Mouse (Mus musculus): ENCODE results near the gene Tnfaip8l2. TPM values are rescaled to one million over a fixed set of nuclear protein-coding genes. Genes with fewer than 3 reads are reported as not detected.
A peak's percentile ranks its signal among the peaks of the same experiment; 100 is the strongest.
"Not testable (repeated sequence)": the region's sequence is repeated elsewhere in the genome, so short reads cannot be mapped to it uniquely, and the experiment has no call there.

Gene Tnfaip8l2
- total RNA-seq, 2 experiments from 2014 or later: 3.0 to 4.5 TPM

DNA sequence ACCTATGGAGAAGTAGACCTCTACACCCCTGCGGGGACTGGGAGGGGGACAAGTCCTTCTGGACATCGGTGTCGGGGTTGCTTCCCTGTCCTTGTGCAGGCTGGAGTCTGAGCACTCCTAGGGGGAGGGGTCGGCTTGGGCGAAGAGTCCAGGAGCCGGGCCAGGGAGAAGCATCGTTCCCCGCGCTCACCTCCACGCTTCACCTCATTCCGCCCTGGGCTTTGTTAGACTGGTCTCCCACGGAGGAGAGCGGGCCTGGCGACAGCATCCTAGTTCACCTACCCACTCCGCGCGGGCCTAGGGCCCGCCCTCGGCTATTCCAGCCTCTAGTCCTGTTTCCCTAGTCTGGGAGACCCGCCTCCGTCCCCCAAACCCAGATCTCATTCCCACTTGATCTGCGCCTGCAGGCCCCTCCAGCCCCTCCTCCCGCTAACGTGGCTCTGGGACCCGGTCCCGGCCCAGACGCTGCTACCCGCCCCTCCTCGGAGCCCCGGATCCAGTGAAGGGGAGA is 18.9 kb upstream of the Tnfaip8l2 start:
- DNase-seq (ENCODE audit: low spot score in 2 of 2): no peak

DNA sequence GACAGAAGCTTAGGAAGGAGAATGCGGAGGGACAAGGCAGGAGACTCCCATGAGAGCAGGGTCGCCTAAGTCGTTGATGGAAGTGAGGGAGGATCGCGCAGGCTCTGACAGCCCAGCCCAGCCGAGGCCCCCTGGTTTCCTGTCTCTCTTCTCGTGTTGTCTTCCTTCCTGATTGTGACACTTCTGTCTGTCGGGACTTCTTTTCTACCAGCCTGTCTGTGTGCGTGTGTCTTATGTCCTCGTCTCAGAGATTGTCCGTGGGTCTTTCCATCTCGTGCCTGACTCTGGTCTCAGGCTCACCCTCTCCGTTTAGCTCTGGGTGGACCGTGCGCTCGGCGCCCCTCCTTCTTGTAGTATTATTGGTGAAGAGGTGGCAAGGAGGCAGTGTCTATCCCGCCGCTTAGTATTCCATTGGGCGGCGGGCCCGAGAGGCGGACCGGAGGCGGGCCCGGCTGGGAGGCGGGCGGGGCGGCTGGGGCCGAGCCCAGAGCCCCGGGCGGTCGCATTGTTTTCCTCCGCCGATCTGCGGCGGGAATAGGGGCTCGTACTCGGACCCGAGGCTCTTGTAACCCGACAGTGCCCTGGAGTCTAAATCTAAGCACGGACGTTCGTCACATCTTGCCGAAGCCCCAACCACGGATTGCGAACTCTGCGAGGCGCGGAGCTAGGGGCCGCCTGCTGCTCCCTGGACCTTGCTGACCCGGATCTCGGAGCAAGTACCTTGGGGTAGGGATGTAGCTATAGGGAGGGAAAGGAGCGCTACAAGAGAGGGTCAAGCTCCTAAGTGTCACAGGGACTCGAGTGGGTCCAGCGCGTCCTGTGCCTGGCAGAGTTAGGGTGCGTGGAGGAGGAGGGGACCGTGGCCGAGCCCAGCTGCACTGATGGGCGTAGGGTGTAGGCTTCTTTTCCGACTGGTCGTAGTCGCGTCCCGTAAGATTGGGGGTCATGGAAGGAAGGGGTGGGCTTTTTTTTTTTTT is 18.1 kb upstream of the Tnfaip8l2 start, which contains the start of gene Sema6c:
Gene Sema6c, plus strand, starts transcription at position 471 of the 977 bp plus-strand sequence.
- peak; percentile 83 for DNase-seq (ENCODE audit: low spot score in 2 of 2)

GRCm38 (mm10) chr3:95159511-95159986 is 17.4 kb upstream of the Tnfaip8l2 start:
- DNase-seq (ENCODE audit: low spot score in 2 of 2): no peak

DNA sequence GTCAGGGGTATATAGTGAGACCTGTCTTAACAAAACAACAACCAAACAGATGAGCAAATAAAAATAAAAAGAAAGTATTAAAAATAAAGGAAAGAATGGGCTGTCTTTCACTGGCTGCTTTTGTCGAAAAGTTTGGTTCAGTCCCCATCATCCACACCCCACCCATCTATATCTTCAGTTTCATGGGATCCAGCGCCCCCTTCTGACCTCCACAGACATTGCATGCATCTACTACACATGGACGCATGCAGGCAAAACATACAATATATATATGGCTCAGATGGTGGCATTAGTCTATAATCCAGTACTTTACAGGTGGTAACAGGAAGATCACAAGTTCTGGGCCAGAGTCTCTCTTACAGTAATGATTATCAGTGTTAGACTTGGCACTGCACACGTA is 11.7 kb upstream of the Tnfaip8l2 start:
- DNase-seq (ENCODE audit: low spot score in 2 of 2): peak; percentile 33 to 54

DNA sequence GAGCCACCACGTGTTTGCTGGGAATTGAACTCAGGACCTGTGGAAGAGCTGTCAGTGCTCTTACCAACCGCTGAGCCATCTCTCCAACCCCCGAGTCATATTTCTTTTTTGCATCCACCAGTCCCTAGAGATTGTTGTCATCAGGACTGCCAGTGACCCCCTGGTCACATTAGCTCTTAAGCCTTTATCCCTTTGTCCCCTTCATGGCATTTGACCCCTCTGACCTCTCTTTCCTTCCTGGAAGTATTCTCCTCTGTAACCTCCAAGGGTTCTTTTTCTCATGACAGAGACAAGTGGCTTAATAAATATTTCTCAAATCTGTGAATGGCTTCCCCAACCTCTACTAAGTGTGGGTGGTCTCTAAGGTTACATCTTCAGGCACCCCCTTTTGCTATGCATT is 5.8 kb upstream of the Tnfaip8l2 start:
- DNase-seq (ENCODE audit: low spot score in 2 of 2): no peak

DNA sequence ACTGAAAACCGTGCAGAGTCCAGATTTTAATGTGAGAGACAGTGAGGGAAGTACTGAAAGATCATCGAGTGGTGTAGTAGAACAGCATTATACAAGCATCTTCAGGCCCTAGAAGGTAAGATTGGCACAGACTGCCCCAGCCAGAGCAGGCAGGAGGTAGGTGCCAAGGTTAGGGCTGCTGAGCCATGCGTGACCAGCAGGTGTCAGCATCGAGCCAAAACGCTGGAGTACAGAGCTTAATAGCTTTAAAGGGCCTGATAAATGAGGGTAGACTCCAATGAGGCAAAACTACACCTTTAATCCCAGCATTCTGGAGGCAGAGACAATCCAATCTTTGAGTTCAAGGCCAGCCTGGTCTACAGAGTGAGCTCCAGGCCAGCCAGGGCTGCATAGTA is 454 bp upstream of the Tnfaip8l2 start:
- DNase-seq (ENCODE audit: low spot score in 2 of 2): peak; percentile 88 to 90

DNA sequence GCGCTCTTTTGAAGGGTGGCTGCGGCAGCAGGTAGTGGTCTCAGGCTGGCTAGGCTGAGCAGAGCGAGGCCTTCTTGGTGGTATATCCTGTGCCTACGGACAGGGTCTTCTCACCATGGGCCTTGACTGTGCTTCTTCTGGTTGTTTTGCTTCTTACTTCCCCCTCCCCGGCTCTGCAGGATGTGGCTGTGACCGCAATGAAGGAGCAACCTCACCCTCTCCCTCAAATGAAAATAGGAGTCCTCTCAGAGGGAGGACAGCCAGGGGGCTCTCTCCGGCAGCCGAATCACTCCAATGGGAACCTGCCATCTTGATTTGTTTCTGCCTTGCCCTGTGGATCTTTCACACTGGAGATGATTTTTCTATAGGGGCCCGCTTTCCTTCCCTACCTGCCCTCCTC is 686 bp downstream of the Tnfaip8l2 start:
- no peak for DNase-seq (ENCODE audit: low spot score in 2 of 2)

- no peak for DNase-seq (ENCODE audit: low spot score in 2 of 2)
These were observed 1.4 kb downstream of the Tnfaip8l2 start for GRCm38 (mm10) chr3:95140795-95141194.

DNA sequence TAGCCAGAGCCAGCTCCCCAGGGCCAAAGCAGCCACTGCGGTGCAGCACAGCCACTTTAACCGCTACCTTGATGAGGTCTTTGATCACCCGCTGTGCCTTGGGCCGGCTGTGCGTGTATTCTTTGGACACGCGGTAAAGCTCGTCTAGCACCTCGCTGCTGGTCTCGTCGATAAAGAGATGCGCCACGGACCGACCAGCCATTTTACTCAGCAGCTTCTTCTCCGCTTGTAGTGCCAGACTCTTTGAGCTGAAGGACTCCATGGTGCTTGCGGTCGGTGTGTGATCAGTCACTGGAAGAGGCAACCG is 1.9 kb downstream of the Tnfaip8l2 start:
- no peak for DNase-seq (ENCODE audit: low spot score in 2 of 2)

GRCm38 (mm10) chr3:95139586-95140288 is 2.4 kb downstream of the Tnfaip8l2 start:
- no peak for DNase-seq (ENCODE audit: low spot score in 2 of 2)

GRCm38 (mm10) chr3:95136336-95136735 is 5.8 kb downstream of the Tnfaip8l2 start:
- no peak for DNase-seq (ENCODE audit: low spot score in 2 of 2)

DNA sequence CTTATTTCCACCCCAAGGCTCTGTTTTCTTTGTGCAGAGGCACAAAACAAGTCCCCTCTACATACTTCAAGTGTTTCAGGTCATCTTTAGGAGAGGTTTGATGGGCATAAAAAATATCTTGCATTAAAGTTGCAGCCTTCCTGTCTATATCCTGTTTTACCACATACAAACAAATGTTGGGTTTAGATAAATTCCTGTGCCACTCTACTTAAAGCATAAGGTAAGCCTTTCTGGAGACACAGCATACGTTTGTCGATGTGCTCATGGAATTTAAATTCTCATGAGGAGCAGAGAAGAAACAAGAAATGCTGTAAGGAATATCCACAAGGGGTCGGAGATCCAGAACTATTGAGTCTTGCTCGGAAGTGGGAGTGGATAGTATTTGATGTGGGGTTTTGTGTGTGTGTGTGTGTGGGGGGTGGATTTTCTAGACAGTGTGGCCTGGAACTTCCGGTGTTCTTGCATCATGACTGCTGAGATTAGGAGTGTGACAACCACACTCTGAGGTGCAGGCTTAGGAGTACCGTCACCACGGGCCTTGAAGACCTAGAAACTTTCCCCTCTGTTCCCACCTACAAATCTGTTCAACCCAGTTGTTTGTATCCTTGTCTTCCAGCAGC is 6.6 kb downstream of the Tnfaip8l2 start:
- DNase-seq (ENCODE audit: low spot score in 2 of 2): no peak

DNA sequence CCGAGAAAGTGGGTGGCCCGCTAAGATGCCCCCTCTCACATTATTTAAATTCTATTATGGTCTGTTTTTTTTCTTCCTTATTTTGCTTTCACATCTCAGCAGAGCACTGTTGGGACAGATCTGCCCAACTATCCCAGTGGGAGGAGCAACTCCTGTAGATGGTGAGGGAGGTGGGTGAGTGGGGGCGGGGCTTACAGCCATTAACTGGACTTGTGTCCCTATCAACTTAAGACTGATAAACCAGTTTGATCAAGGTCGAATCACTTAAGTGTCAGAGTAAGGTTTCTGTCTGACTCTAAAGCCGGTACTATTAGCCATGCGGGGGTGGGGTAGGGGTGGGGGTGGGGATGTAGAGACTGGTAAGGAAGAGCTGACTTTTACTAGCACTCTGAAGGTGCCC is 7.1 kb downstream of the Tnfaip8l2 start:
- peak; percentile 45 to 53 for DNase-seq (ENCODE audit: low spot score in 2 of 2)

DNA sequence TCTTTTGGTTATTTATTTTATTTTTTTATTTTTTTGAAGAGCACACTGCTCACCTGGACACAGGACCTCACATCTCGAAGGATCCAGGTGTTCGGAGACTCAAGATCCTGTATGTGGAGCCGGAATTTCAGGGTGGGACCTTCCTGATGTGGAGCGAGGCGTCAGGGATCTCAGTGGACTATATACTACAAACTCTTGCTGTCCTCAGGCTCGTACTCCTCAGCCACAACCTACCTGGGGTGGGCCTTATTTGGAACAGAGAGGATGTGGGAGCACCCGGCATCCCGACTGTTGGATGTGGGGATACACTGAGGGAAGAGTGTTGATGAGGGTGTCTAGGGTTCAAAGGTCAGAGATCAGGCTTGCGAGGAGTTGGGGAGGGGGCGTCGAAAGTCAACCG is 8.0 kb downstream of the Tnfaip8l2 start:
- not testable (repeated sequence) for DNase-seq (ENCODE audit: low spot score in 2 of 2)

DNA sequence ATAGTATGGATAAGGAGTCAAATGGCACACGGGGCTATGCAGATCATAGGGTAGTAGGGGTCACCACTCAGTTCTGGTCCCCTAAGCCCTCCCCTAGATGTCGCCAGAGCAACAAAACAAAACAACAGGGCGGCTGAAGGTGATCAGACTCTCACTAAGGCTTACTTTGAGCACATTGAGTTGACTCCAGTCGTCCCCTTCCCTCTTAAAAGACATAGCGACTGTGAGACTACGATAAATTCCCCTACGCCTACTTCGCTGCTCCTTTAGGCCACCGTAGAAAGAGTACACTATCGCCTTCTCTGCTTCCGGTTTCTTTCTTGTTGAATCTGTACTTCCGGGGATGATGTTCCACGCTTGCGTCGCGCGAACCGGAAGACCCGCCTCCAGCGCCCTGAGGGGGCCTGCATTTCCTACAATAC is 8.5 kb downstream of the Tnfaip8l2 start, which contains the start of the genes Scnm1 and Lysmd1:
Gene Scnm1, minus strand, starts transcription at position 332 of the 422 bp plus-strand sequence.
Gene Lysmd1, plus strand, starts transcription at position 409 of the 422 bp plus-strand sequence.
- DNase-seq (ENCODE audit: low spot score in 2 of 2): peak; percentile 69 to 79

GRCm38 (mm10) chr3:95133176-95133575 is 9.0 kb downstream of the Tnfaip8l2 start:
- no peak for DNase-seq (ENCODE audit: low spot score in 2 of 2)

GRCm38 (mm10) chr3:95132389-95132788 is 9.8 kb downstream of the Tnfaip8l2 start:
- DNase-seq (ENCODE audit: low spot score in 2 of 2): not testable (repeated sequence)

GRCm38 (mm10) chr3:95130081-95130480 is 12.1 kb downstream of the Tnfaip8l2 start:
- no peak for DNase-seq (ENCODE audit: low spot score in 2 of 2)

DNA sequence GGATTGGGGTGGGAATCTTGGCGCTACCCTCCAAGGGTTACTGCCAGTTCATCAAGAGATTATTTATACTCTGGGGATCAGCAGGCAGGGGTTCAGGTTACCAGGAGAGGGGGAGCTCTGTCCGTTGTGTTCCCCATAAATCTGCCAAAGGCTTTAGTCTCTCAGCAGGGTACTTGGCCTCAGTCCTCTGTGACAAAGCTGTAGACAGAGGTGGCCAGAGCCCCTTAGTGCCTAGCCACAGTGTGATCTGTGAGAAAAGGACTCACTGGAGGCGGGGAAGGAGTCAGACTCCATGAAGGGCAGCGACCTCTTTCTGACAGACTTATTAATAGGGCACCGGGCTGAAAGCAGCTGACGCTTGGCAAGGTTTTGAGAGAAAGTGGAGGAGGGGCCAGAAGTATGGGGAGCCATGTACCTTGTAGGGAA is 12.9 kb downstream of the Tnfaip8l2 start:
- no peak for DNase-seq (ENCODE audit: low spot score in 2 of 2)

DNA sequence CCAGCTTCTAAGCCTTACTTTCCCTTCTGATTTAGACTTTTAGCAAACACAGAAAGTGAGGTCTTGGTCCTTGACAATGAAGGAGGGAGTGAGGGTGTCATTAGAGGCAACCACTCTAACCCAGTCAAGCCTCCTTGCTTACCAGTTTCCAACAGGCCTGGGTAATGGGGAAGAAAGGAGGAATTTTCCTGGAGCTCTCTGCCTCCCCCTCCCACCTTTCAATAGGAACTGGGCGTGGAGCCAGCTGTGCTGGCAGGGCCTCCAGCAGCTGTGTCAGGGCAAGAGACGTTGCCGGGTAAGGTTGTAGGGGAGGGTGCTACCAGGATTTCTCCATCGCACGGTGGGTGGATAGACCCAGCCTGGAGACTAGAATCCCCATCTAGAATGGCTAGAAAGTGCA is 17.2 kb downstream of the Tnfaip8l2 start:
- DNase-seq (ENCODE audit: low spot score in 2 of 2): no peak

- no peak for DNase-seq (ENCODE audit: low spot score in 2 of 2)
These were observed 17.9 kb downstream of the Tnfaip8l2 start, which contains the start of gene Tmod4 for GRCm38 (mm10) chr3:95124246-95124645. Tmod4 (plus strand) TSS chr3:95124476.

All from adrenal gland, adult 18-20 months (tissue).